Mouse (Mus musculus) hindbrain, postnatal 0 days (tissue): Measurements from ENCODE around the gene Eif4g1. TPM values are rescaled to one million over a fixed set of nuclear protein-coding genes. Genes with fewer than 3 reads are reported as not detected.
A peak's percentile ranks its signal among the peaks of the same experiment; 100 is the strongest.

Experiments used
- ATAC-seq: fragments of 200-750 bp; cut with Nextera tagmentation; 2 replicates; pipeline ENCODE4 v1.8.0; 2017; ENCODE audit warnings: mild to moderate bottlenecking, moderate TSS enrichment, moderate library complexity
- DNase-seq: peaks from one replicate; pipeline ENCODE4 v3.0.0-alpha.2; 2015; ENCODE audit warnings: low spot score
- H3K27ac ChIP-seq: fragments of 300-500 bp; sonication (generic); 2 replicates; pipeline ENCODE4 v1.5.1; 2014; ENCODE audit warnings: mild to moderate bottlenecking
- H3K27me3 ChIP-seq: fragments of 300-500 bp; sonication (generic); 2 replicates; pipeline ENCODE4 v1.6.1; 2014; ENCODE audit warnings: low read length, mixed read lengths; ENCODE audit not compliant: insufficient read depth
- H3K36me3 ChIP-seq: fragments of 300-500 bp; sonication (generic); 2 replicates; pipeline ENCODE4 v1.6.1; 2014; ENCODE audit warnings: low read length, mixed read lengths; ENCODE audit not compliant: insufficient read depth
- H3K4me1 ChIP-seq: fragments of 300-500 bp; sonication (generic); 2 replicates; pipeline ENCODE4 v1.6.1; 2014; ENCODE audit warnings: antibody characterized with exemption, low read length, mixed read lengths; ENCODE audit not compliant: insufficient read depth
- H3K4me2 ChIP-seq: fragments of 300-500 bp; sonication (generic); 2 replicates; pipeline ENCODE4 v1.6.1; 2014; ENCODE audit warnings: low read depth, mild to moderate bottlenecking, low read length, moderate library complexity, mixed read lengths
- H3K4me3 ChIP-seq: fragments of 300-500 bp; sonication (generic); 2 replicates; pipeline ENCODE4 v1.5.1; 2014; ENCODE audit warnings: low read length
- H3K9ac ChIP-seq: fragments of 300-500 bp; sonication (generic); replicated peaks from 2 replicates; pipeline ENCODE4 v1.6.1; 2014; ENCODE audit warnings: mild to moderate bottlenecking, low read length, moderate library complexity, mixed read lengths
- H3K9me3 ChIP-seq: fragments of 300-500 bp; sonication (generic); 2 replicates; pipeline ENCODE4 v1.6.1; 2016; ENCODE audit warnings: low read length, mixed read lengths
- CTCF ChIP-seq: IDR thresholded peaks from 2 replicates; pipeline ENCODE4 v1.5.1; 2016; ENCODE audit warnings: antibody characterized with exemption, control low read depth, low read depth
- WGBS: fragments of 180-500 bp; shearing (Covaris S2); extraction: QIAGEN DNeasy Blood & Tissue Kit; methylation state at CpG from one replicate; pipeline ENCODE4 v1.1.7; 2014; 5-methylcytosine and 5-hydroxymethylcytosine counted together
- polyA plus RNA-seq: library from polyadenylated mRNA; unstranded; fragments of >200 nt; fragmentation: Nextera tagmentation; extraction: Ambion mirVana; gene quantifications from 2 replicates; pipeline ENCODE4 v1.2.1, GENCODE M21; 2015
- total RNA-seq: library from RNA; depleted of rRNA; stranded (reverse); fragments of >200 nt; gene quantifications from 2 replicates; pipeline ENCODE4 v1.2.3, GENCODE M21; 2014

The Eif4g1 gene
- total and polyA plus RNA-seq, 2 experiments from 2014 or later, result 124 to 428 TPM

- no peak overlapping the region for H3K27ac ChIP-seq
- no peak overlapping the region for H3K9ac ChIP-seq
- H3K27me3 ChIP-seq, result no peaks in the 10 kb centered on the region
- ATAC-seq (no peak), DNase-seq (no peak)
- no peak for TF ChIP-seq CTCF
- peaks cover 23% of the 10 kb centered on the region for H3K36me3 ChIP-seq
- 89% methylated on average over 7 of the region's 7 CpGs for WGBS
- no peak overlapping the region for H3K4me2 ChIP-seq
- H3K4me3 ChIP-seq, result no peak overlapping the region
- no peaks in the 10 kb centered on the region for H3K9me3 ChIP-seq
- no peaks in the 10 kb centered on the region for H3K4me1 ChIP-seq
These were observed 24.2 kb upstream of the Eif4g1 start for GRCm38 (mm10) chr16:20643911-20644310.

GRCm38 (mm10) chr16:20651076-20651946 lies 16.8 kb upstream of the Eif4g1 start, which contains the start of gene Psmd2:
TSS of gene Psmd2 (plus strand) at chr16:20651652.
- no peaks in the 10 kb centered on the region for H3K9me3 ChIP-seq
- no peaks in the 10 kb centered on the region for H3K27me3 ChIP-seq
- 2% methylated on average over 46 of the region's 46 CpGs for WGBS
- TF ChIP-seq CTCF, result no peak; the same call in 1 of the 2 replicates
- H3K4me3 ChIP-seq, result peak within 1 kb of the TSS; percentile 91
- peak within 1 kb of the TSS; percentile 81; the same call in 1 of the 2 replicates for H3K27ac ChIP-seq
- 0 out of 2 replicates have a peak, but pooled peaks cover 3% of the 10 kb centered on the region for H3K4me1 ChIP-seq
- peak; percentile 97 for ATAC-seq
- DNase-seq, result peak; percentile 97
- H3K9ac ChIP-seq, result peak within 1 kb of the TSS; percentile 95
- H3K36me3 ChIP-seq, result peaks cover 7% of the 10 kb centered on the region
- peak within 1 kb of the TSS; percentile 91 for H3K4me2 ChIP-seq

GRCm38 (mm10) chr16:20651947-20652310 lies 16.2 kb upstream of the Eif4g1 start:
- Histone ChIP-seq H3K4me3 (peak overlapping the region; percentile 91), H3K4me2 (peak overlapping the region; percentile 91), H3K36me3 (peaks cover 10% of the 10 kb centered on the region), H3K27ac (peak overlapping the region; percentile 81; the same call in 1 of the 2 replicates), H3K9me3 (no peaks in the 10 kb centered on the region), H3K4me1 (0 out of 2 replicates have a peak, but pooled peaks cover 3% of the 10 kb centered on the region), H3K9ac (peak overlapping the region; percentile 95), H3K27me3 (no peaks in the 10 kb centered on the region)
- no peak for ATAC-seq
- WGBS, result 9% methylated on average over 12 of the region's 12 CpGs
- no peak for TF ChIP-seq CTCF
- DNase-seq, result no peak

- H3K9ac ChIP-seq, result no peak overlapping the region
- H3K4me1 ChIP-seq, result 0 out of 2 replicates have a peak, but pooled peaks cover 3% of the 10 kb centered on the region
- H3K27ac ChIP-seq, result no peak overlapping the region
- 47% methylated on average over 2 of the region's 2 CpGs for WGBS
- H3K27me3 ChIP-seq, result no peaks in the 10 kb centered on the region
- H3K4me2 ChIP-seq, result peak overlapping the region; percentile 91; the same call in 1 of the 2 replicates
- H3K4me3 ChIP-seq, result no peak overlapping the region
- ATAC-seq (no peak), DNase-seq (no peak)
- H3K36me3 ChIP-seq, result peaks cover 22% of the 10 kb centered on the region
- H3K9me3 ChIP-seq, result no peaks in the 10 kb centered on the region
- TF ChIP-seq CTCF, result no peak
These were observed 14.8 kb upstream of the Eif4g1 start for GRCm38 (mm10) chr16:20653315-20653714.

GRCm38 (mm10) chr16:20657661-20658060 lies 10.5 kb upstream of the Eif4g1 start:
- Histone ChIP-seq H3K9ac (no peak overlapping the region), H3K9me3 (no peaks in the 10 kb centered on the region), H3K27me3 (no peaks in the 10 kb centered on the region), H3K36me3 (peaks cover 65% of the 10 kb centered on the region), H3K4me1 (no peaks in the 10 kb centered on the region), H3K27ac (no peak overlapping the region), H3K4me3 (no peak overlapping the region), H3K4me2 (no peak overlapping the region)
- WGBS, result 90% methylated on average over 4 of the region's 4 CpGs
- DNase-seq (no peak), ATAC-seq (no peak)
- TF ChIP-seq CTCF, result no peak

- Histone ChIP-seq H3K4me2 (no peak overlapping the region), H3K9ac (no peak overlapping the region), H3K27me3 (no peaks in the 10 kb centered on the region), H3K4me1 (peaks cover 18% of the 10 kb centered on the region), H3K4me3 (no peak overlapping the region), H3K9me3 (no peaks in the 10 kb centered on the region), H3K27ac (no peak overlapping the region), H3K36me3 (no peaks in the 10 kb centered on the region)
- 88% methylated on average over 3 of the region's 3 CpGs for WGBS
- TF ChIP-seq CTCF, result no peak
- ATAC-seq, result no peak
- DNase-seq, result no peak
These were observed 2.2 kb downstream of the Eif4g1 start for GRCm38 (mm10) chr16:20670291-20670690.
